Mouse (Mus musculus) heart, adult 18-20 months (tissue): ENCODE measurements at regions not wholly inside any gene's neighbourhood (a gene's known extent, or its start where the extent isn't known, plus 50 kb on each side); places are given as distances from the start of the nearest gene placed in this dataset.

Experiments
- DNase-seq, 2 experiments: peaks; one replicate each; pipeline ENCODE4 v3.0.0; 2021 to 2022; ENCODE audit warnings: mixed read lengths in 1 of 2

GRCm38 (mm10) chr1:48792573-48792972, 1899.9 kb upstream of the Slc39a10 start:
- DNase-seq: no peak

- DNase-seq: no peak
Observed at GRCm38 (mm10) chr1:48753252-48753755, 1860.7 kb upstream of the Slc39a10 start.

- DNase-seq: no peak
Observed at GRCm38 (mm10) chr1:48733580-48733979, 1840.9 kb upstream of the Slc39a10 start.

DNA sequence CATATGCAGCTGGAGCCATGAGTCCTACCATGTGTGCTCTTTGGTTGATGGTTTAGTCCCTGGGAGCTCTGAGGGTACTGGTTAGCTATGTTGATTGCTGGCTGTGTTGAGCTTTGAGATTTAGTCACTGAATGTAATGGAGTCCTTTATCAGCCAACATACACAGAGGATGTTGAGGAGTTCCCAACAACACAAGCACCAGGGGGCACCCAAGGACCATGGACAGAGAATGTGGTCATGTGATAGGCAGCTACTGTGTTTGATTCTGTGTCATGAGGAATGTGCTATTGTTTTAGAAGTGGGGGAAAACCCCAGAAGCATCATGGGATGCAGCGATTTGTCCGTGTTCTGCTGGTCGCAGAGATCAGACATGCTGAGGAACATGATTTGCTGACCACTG, 1816.0 kb upstream of the Slc39a10 start:
- peak; percentile 12 to 41 for DNase-seq
